Mouse (Mus musculus) cerebellum, adult 11-12 months (tissue): ENCODE data around the gene Polm.

ENCODE experiments used
- DNase-seq: peaks from one replicate; pipeline ENCODE4 v3.0.0; 2022

Gene Polm

GRCm38 (mm10) chr11:5802457-5803217, 35.2 kb downstream of the Polm start:
- DNase-seq: no peak

- no peak for DNase-seq
These were observed 35.8 kb downstream of the Polm start for GRCm38 (mm10) chr11:5802005-5802404.

GRCm38 (mm10) chr11:5801511-5801910, 36.3 kb downstream of the Polm start:
- DNase-seq: no peak

GRCm38 (mm10) chr11:5799621-5800490, 38.0 kb downstream of the Polm start:
- DNase-seq: no peak

GRCm38 (mm10) chr11:5797928-5798327, 39.9 kb downstream of the Polm start:
- no peak for DNase-seq

GRCm38 (mm10) chr11:5797371-5797770, 40.4 kb downstream of the Polm start:
- no peak for DNase-seq

- no peak for DNase-seq
These were observed 40.9 kb downstream of the Polm start for GRCm38 (mm10) chr11:5796939-5797338.

- no peak for DNase-seq
These were observed 42.1 kb downstream of the Polm start for GRCm38 (mm10) chr11:5795706-5796105.

GRCm38 (mm10) chr11:5795290-5795689, 42.5 kb downstream of the Polm start:
- DNase-seq: no peak

GRCm38 (mm10) chr11:5790431-5790830, 47.4 kb downstream of the Polm start:
- no peak for DNase-seq

- no peak for DNase-seq
These were observed 48.0 kb downstream of the Polm start for GRCm38 (mm10) chr11:5789754-5790333.

GRCm38 (mm10) chr11:5789071-5789753, 48.6 kb downstream of the Polm start:
- no peak for DNase-seq

- peak; percentile 94 for DNase-seq
These were observed 49.5 kb downstream of the Polm start, which contains the start of gene Dbnl for GRCm38 (mm10) chr11:5788056-5789014. Gene Dbnl (plus strand): TSS chr11:5788488.

GRCm38 (mm10) chr11:5787671-5788055, 50.2 kb downstream of the Polm start:
- no peak for DNase-seq

- DNase-seq: no peak
These were observed 52.1 kb downstream of the Polm start for GRCm38 (mm10) chr11:5785732-5786131.

- no peak for DNase-seq
These were observed 55.4 kb downstream of the Polm start for GRCm38 (mm10) chr11:5782199-5782944.

GRCm38 (mm10) chr11:5780035-5780499, 57.7 kb downstream of the Polm start:
- peak; percentile 78 for DNase-seq

GRCm38 (mm10) chr11:5778481-5778880, 59.3 kb downstream of the Polm start:
- DNase-seq: no peak
